Mouse (Mus musculus): ENCODE results near the gene D8Ertd738e.

D8Ertd738e gene

DNA sequence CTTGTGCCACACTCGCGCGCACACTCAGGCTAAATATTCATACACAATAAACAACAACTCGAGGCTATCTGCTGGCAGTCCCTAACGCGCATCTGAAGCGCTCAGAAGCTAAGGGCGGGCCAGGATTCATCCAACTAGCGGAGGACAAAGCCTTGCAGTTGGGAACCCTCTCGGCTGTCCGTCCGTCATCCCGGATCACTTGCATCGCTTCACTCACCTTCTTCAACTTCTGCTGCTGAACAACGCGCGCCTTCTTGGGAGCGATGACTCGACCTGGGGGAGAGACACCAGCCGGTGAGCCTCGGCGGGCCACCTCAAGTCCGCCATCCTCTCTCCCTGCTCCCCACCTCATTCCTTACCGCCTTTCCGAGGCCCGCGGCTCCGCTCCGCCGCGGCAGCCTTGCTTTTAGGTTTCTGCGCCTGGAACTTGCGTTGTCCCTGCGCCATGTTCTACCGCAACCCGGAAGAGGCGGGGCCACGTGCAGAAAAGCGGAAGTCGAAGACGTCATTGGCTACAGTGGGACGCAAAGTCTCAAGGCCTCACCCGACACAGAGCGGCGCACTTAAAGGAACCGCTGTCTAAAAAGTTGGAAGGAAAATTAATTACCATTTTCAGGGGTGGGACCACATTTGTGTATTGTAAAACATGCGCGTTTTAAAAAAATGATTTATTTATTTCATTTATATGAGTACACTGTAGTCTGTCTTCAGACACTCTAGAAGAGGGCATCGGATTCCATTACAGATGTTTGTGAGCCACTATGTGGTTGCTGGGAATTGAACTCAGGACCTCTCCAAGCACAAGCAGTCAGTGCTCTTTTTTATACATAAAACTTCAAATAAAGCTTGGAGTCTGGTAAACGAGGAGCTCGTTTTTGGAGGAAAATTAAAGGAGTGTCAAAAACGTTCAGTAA lies at the start of gene D8Ertd738e:
Gene D8Ertd738e, minus strand, starts transcription at position 463 of the 914 bp plus-strand sequence.
- peak; percentile 86 for DNase-seq (ENCODE audit: extremely low spot score, low spot score)

GRCm38 (mm10) chr8:84297029-84297785 lies 47.7 kb upstream of the D8Ertd738e start:
- DNase-seq (ENCODE audit: extremely low spot score, low spot score): no peak

GRCm38 (mm10) chr8:84291688-84292087 lies 42.2 kb upstream of the D8Ertd738e start:
- DNase-seq (ENCODE audit: extremely low spot score, low spot score): peak; percentile 49

DNA sequence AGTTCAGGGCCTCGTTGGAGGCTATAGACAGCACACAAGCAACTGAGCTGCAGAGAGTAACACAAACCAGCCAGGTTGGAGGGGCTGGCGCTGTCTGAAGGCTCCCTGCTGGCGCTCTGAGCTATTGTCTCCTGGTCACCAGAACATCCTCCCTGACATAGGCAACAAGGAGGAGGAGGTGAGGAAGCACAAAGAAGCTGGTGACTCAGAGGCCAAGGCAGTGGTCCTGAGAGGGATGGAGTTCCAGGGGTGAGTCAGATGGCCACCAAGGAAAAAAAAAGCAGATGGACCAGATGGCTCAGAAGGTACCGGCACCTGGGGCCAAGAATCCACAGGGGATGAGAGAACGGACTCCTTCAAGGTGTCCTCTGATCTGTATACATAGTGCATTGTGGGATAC lies 41.6 kb upstream of the D8Ertd738e start:
- no peak for DNase-seq (ENCODE audit: extremely low spot score, low spot score)

- peak; percentile 24 for DNase-seq (ENCODE audit: extremely low spot score, low spot score)
These were observed 39.4 kb upstream of the D8Ertd738e start for GRCm38 (mm10) chr8:84288892-84289291.

DNA sequence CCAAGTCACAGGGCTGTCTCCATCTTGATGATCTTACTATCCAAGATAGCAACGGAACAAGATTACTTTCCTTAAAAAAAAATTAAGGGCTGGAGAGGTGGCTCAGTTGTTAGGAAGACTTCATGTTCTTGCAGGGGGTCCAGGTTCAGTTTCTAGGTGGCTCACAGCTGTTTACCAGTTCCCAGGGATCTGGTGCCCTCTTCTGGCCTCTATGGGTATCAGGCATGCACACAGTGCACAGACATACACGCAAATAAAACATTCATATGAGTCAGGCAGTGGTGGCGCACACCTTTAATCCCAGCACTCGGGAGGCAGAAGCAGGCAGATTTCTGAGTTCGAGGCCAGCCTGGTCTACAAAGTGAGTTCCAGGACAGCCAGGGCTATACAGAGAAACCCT lies 36.1 kb upstream of the D8Ertd738e start:
- DNase-seq (ENCODE audit: extremely low spot score, low spot score): peak; percentile 45

GRCm38 (mm10) chr8:84284608-84285063 lies 35.1 kb upstream of the D8Ertd738e start:
- DNase-seq (ENCODE audit: extremely low spot score, low spot score): peak; percentile 45

- no peak for DNase-seq (ENCODE audit: extremely low spot score, low spot score)
These were observed 31.3 kb upstream of the D8Ertd738e start for GRCm38 (mm10) chr8:84280777-84281176.

GRCm38 (mm10) chr8:84276447-84276846 lies 26.9 kb upstream of the D8Ertd738e start:
- DNase-seq (ENCODE audit: extremely low spot score, low spot score): no peak

- DNase-seq (ENCODE audit: extremely low spot score, low spot score): no peak
These were observed 24.4 kb upstream of the D8Ertd738e start for GRCm38 (mm10) chr8:84273968-84274367.

DNA sequence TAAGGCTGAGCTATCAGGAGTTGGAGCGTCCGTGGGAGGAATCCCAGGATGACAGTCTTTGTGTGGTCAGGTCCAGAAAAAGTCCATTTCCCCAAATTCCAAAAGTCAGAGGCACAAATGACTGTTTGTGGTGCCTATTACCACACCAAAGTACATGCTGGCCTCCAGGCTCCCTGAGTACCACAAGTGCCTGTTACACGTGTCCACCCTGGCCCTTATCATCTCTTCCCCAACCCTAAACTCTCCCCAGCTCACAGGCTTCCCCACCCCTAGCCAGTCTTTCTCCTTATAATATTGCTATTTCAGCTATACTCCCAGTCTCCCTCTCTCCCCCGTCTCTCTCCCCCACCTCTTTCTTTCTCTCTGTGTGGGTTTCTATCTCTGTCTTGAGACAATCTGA lies 22.8 kb upstream of the D8Ertd738e start:
- DNase-seq (ENCODE audit: extremely low spot score, low spot score): no peak

- peak; percentile 98 for DNase-seq (ENCODE audit: extremely low spot score, low spot score)
These were observed 20.6 kb upstream of the D8Ertd738e start, which contains the start of gene Ccdc130 for GRCm38 (mm10) chr8:84269950-84270773. Gene Ccdc130 (minus strand): TSS chr8:84270380.

- DNase-seq (ENCODE audit: extremely low spot score, low spot score): no peak
These were observed 11.6 kb upstream of the D8Ertd738e start for GRCm38 (mm10) chr8:84261098-84261497.

GRCm38 (mm10) chr8:84256822-84257610 lies 7.5 kb upstream of the D8Ertd738e start, which contains the start of gene Mri1:
Gene Mri1 (minus strand): TSS chr8:84257326.
- peak; percentile 91 for DNase-seq (ENCODE audit: extremely low spot score, low spot score)

GRCm38 (mm10) chr8:84256458-84256821 lies 6.9 kb upstream of the D8Ertd738e start:
- no peak for DNase-seq (ENCODE audit: extremely low spot score, low spot score)

DNA sequence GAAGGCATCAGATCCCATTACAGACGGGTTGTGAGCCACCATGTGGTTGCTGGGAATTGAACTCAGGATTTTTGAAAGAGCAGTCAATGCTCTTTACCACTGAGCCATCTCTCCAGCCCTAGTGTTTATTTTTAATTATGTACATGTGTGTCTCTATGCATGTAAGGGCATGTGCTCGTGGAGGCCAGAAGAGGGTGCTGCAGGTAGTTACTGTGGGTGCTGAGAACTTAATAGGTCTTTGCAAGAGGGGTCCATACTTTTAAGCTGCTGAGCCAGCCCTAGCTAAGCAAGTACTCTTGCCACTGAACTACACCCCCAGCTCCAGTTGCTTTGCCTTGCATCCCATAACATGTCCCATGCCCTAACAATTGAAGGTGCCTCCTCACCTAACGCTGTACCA lies 6.3 kb upstream of the D8Ertd738e start:
- no peak for DNase-seq (ENCODE audit: extremely low spot score, low spot score)

DNA sequence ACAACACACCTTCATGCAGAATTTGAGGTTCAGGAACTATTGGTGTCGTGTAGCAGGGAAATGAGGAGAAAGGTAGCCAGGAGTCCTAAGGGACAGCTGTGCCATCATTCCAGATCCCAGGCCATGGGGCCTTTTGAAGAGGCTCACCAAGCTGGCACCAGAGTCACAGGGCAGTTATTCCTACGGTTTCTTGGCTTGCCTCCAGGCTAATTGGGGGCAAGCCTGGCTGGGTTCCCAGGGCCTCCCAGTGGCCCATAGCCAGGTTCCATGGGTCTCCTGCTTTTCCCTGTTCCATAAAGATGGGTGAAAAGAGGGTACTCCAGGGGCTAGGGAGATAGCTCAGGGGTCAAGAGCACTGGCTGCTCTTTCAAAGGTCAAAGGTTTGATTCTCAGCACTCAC lies 7.7 kb downstream of the D8Ertd738e start:
- no peak for DNase-seq (ENCODE audit: extremely low spot score, low spot score)

DNA sequence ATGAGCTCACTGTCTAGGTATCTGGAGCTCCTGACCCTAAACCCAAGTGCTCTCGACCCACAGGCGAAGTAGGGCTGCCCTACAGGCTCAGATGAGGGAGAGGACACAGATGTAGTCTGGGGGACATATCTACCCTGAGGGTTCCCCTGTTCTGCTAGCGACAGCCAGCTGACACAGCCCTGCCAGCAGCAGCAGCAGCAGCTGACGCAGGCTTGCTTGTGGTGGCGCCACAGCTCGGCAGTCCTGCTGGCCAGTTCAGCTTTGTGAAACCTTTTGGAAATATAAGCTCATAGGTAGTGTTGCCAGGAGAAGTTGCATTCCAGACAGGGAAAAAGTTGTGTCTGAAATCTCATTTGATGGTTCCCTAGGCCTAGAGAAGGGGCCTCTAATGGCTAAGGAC lies 8.4 kb downstream of the D8Ertd738e start:
- no peak for DNase-seq (ENCODE audit: extremely low spot score, low spot score)

DNA sequence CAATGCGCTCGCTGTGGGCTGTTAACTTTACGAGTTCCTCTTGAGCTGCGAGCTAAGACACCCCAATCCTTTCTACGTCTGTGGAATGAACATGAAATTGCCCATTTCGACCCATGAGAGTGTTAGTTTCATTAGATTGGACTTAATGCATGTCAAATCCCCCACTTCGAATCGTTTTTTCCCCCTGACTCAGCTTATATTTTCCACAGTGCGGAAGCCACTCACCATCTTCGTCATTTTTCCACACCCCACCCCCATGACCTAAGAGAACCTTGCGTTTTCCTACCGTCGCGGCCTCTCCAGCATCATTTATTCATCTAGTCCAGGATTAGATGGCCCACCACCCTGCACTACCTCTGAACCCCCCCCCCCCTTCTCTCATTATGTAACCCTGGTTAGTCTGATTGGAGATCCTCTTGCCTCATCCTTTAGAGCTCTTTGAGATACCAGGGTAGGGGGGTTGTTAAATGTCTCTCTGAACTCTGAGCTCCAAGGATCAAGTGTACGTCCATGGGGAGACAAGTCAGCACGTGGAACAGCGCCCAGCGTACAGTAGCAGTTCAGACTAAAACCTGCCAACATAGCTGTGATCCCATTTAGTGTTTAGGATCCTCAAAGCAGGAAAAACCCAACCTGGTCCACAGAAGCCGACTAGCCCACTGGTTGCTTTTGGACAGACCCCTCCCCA lies 11.8 kb downstream of the D8Ertd738e start:
- DNase-seq (ENCODE audit: extremely low spot score, low spot score): peak; percentile 15

GRCm38 (mm10) chr8:84236998-84237473 lies 12.5 kb downstream of the D8Ertd738e start, which contains the start of gene Zswim4:
Gene Zswim4 (minus strand): TSS chr8:84237055.
- peak; percentile 98 for DNase-seq (ENCODE audit: extremely low spot score, low spot score)

Data from neural tube, embryonic 10.5 days (tissue).